Mouse (Mus musculus): ENCODE data around the gene Ube2d2b. TPM values are rescaled to one million over a fixed set of nuclear protein-coding genes. Genes with fewer than 3 reads are reported as not detected.

Gene Ube2d2b
- polyA plus RNA-seq (2016; fragmentation: Nextera tagmentation; extraction: Ambion mirVana), result 0.29 and 0.42 TPM in 2 replicates

- Histone ChIP-seq H3K27ac (replicated peaks) (no peak within 1 kb of the TSS), H3K36me3 (replicated peaks) (peaks cover 14% of the 10 kb centered on the region), H3K9me3 (peaks cover 7% of the 10 kb centered on the region; the same call in 1 of the 2 replicates), H3K27me3 (replicated peaks; ENCODE audit: low read depth, poor library complexity, severe bottlenecking) (no peaks in the 10 kb centered on the region), H3K4me3 (no peak within 1 kb of the TSS), H3K4me1 (no peaks in the 10 kb centered on the region)
- WGBS, result 94% methylated on average over 22 of the region's 22 CpGs
- DNase-seq (ENCODE audit: low spot score), result no peak
Observed at GRCm38 (mm10) chr5:107829998-107830560, at the start of gene Ube2d2b. Gene Ube2d2b (plus strand): TSS chr5:107830099.

- 86% methylated on average over 1 of the region's 1 CpGs for WGBS
- no peak overlapping the region for H3K27ac ChIP-seq (replicated peaks)
- DNase-seq (ENCODE audit: low spot score), result no peak
Observed at GRCm38 (mm10) chr5:107782360-107782759, 47.5 kb upstream of the Ube2d2b start.

GRCm38 (mm10) chr5:107787682-107788443, 42.0 kb upstream of the Ube2d2b start:
- H3K27me3 ChIP-seq (replicated peaks; ENCODE audit: low read depth, poor library complexity, severe bottlenecking), result no peaks in the 10 kb centered on the region
- no peak overlapping the region for H3K27ac ChIP-seq (replicated peaks)
- no peaks in the 10 kb centered on the region for H3K4me1 ChIP-seq
- H3K36me3 ChIP-seq (replicated peaks), result peaks cover 36% of the 10 kb centered on the region
- 85% methylated on average over 7 of the region's 7 CpGs for WGBS
- DNase-seq (ENCODE audit: low spot score), result no peak
- H3K4me3 ChIP-seq, result no peak overlapping the region
- H3K9me3 ChIP-seq, result no peaks in the 10 kb centered on the region

More at GRCm38 (mm10) chr5:107782360-107782759, 47.5 kb upstream of the Ube2d2b start:
- no peak overlapping the region for H3K4me3 ChIP-seq
- H3K4me1 ChIP-seq, result no peaks in the 10 kb centered on the region
- H3K27me3 ChIP-seq (replicated peaks; ENCODE audit: low read depth, poor library complexity, severe bottlenecking), result no peaks in the 10 kb centered on the region
- H3K9me3 ChIP-seq, result no peaks in the 10 kb centered on the region
- H3K36me3 ChIP-seq (replicated peaks), result peaks cover 35% of the 10 kb centered on the region

- no peak for DNase-seq (ENCODE audit: low spot score)
- no peaks in the 10 kb centered on the region for H3K9me3 ChIP-seq
- no peak overlapping the region for H3K4me3 ChIP-seq
Observed at GRCm38 (mm10) chr5:107789492-107789891, 40.4 kb upstream of the Ube2d2b start.

GRCm38 (mm10) chr5:107791966-107792365, 37.9 kb upstream of the Ube2d2b start:
- H3K27ac ChIP-seq (replicated peaks), result no peak overlapping the region
- no peaks in the 10 kb centered on the region for H3K4me1 ChIP-seq
- H3K4me3 ChIP-seq, result no peak overlapping the region
- DNase-seq (ENCODE audit: low spot score), result no peak
- no peaks in the 10 kb centered on the region for H3K27me3 ChIP-seq (replicated peaks; ENCODE audit: low read depth, poor library complexity, severe bottlenecking)
- H3K9me3 ChIP-seq, result no peaks in the 10 kb centered on the region
- peaks cover 21% of the 10 kb centered on the region for H3K36me3 ChIP-seq (replicated peaks)
- 87% methylated on average over 2 of the region's 2 CpGs for WGBS

More at GRCm38 (mm10) chr5:107789492-107789891, 40.4 kb upstream of the Ube2d2b start:
- no peaks in the 10 kb centered on the region for H3K4me1 ChIP-seq
- H3K27me3 ChIP-seq (replicated peaks; ENCODE audit: low read depth, poor library complexity, severe bottlenecking), result no peaks in the 10 kb centered on the region
- 84% methylated on average over 5 of the region's 5 CpGs for WGBS
- peaks cover 29% of the 10 kb centered on the region for H3K36me3 ChIP-seq (replicated peaks)
- H3K27ac ChIP-seq (replicated peaks), result no peak overlapping the region

- no peak for DNase-seq (ENCODE audit: low spot score)
- Histone ChIP-seq H3K4me3 (no peak overlapping the region), H3K36me3 (replicated peaks) (peaks cover 20% of the 10 kb centered on the region), H3K4me1 (no peaks in the 10 kb centered on the region), H3K27ac (replicated peaks) (no peak overlapping the region), H3K27me3 (replicated peaks; ENCODE audit: low read depth, poor library complexity, severe bottlenecking) (no peaks in the 10 kb centered on the region), H3K9me3 (no peaks in the 10 kb centered on the region)
- WGBS, result 94% methylated on average over 3 of the region's 3 CpGs
Observed at GRCm38 (mm10) chr5:107792516-107792915, 37.4 kb upstream of the Ube2d2b start.

GRCm38 (mm10) chr5:107793258-107793657, 36.6 kb upstream of the Ube2d2b start:
- H3K36me3 ChIP-seq (replicated peaks), result peaks cover 14% of the 10 kb centered on the region
- H3K4me1 ChIP-seq, result no peaks in the 10 kb centered on the region
- H3K27me3 ChIP-seq (replicated peaks; ENCODE audit: low read depth, poor library complexity, severe bottlenecking), result no peaks in the 10 kb centered on the region
- H3K27ac ChIP-seq (replicated peaks), result no peak overlapping the region
- no peak overlapping the region for H3K4me3 ChIP-seq
- 59% methylated on average over 3 of the region's 3 CpGs for WGBS
- no peaks in the 10 kb centered on the region for H3K9me3 ChIP-seq
- DNase-seq (ENCODE audit: low spot score), result no peak

GRCm38 (mm10) chr5:107793927-107794326, 36.0 kb upstream of the Ube2d2b start:
- DNase-seq (ENCODE audit: low spot score), result no peak

GRCm38 (mm10) chr5:107798290-107798689, 31.6 kb upstream of the Ube2d2b start:
- DNase-seq (ENCODE audit: low spot score), result no peak
- Histone ChIP-seq H3K9me3 (no peaks in the 10 kb centered on the region), H3K27ac (replicated peaks) (no peak overlapping the region), H3K4me3 (no peak overlapping the region), H3K36me3 (replicated peaks) (peaks cover 27% of the 10 kb centered on the region), H3K4me1 (no peaks in the 10 kb centered on the region), H3K27me3 (replicated peaks; ENCODE audit: low read depth, poor library complexity, severe bottlenecking) (no peaks in the 10 kb centered on the region)
- WGBS, result 92% methylated on average over 6 of the region's 6 CpGs

More at GRCm38 (mm10) chr5:107793927-107794326, 36.0 kb upstream of the Ube2d2b start:
- no peak overlapping the region for H3K27ac ChIP-seq (replicated peaks)
- 62% methylated on average over 2 of the region's 2 CpGs for WGBS
- H3K4me3 ChIP-seq, result no peak overlapping the region
- H3K4me1 ChIP-seq, result no peaks in the 10 kb centered on the region
- H3K36me3 ChIP-seq (replicated peaks), result peaks cover 21% of the 10 kb centered on the region
- H3K27me3 ChIP-seq (replicated peaks; ENCODE audit: low read depth, poor library complexity, severe bottlenecking), result no peaks in the 10 kb centered on the region
- no peaks in the 10 kb centered on the region for H3K9me3 ChIP-seq

GRCm38 (mm10) chr5:107801234-107801633, 28.7 kb upstream of the Ube2d2b start:
- Histone ChIP-seq H3K4me1 (no peaks in the 10 kb centered on the region), H3K4me3 (no peak overlapping the region), H3K36me3 (replicated peaks) (peaks cover 21% of the 10 kb centered on the region), H3K27ac (replicated peaks) (no peak overlapping the region), H3K27me3 (replicated peaks; ENCODE audit: low read depth, poor library complexity, severe bottlenecking) (no peaks in the 10 kb centered on the region), H3K9me3 (no peaks in the 10 kb centered on the region)
- DNase-seq (ENCODE audit: low spot score), result no peak
- WGBS, result 83% methylated on average over 2 of the region's 2 CpGs

- Histone ChIP-seq H3K27ac (replicated peaks) (no peak overlapping the region), H3K4me3 (no peak overlapping the region), H3K4me1 (no peaks in the 10 kb centered on the region), H3K36me3 (replicated peaks) (peaks cover 13% of the 10 kb centered on the region), H3K27me3 (replicated peaks; ENCODE audit: low read depth, poor library complexity, severe bottlenecking) (no peaks in the 10 kb centered on the region), H3K9me3 (no peaks in the 10 kb centered on the region)
- no peak for DNase-seq (ENCODE audit: low spot score)
Observed at GRCm38 (mm10) chr5:107802621-107803020, 27.3 kb upstream of the Ube2d2b start.

GRCm38 (mm10) chr5:107807496-107807895, 22.4 kb upstream of the Ube2d2b start:
- 85% methylated on average over 4 of the region's 4 CpGs for WGBS
- no peak for DNase-seq (ENCODE audit: low spot score)
- Histone ChIP-seq H3K4me1 (no peaks in the 10 kb centered on the region), H3K36me3 (replicated peaks) (peaks cover 25% of the 10 kb centered on the region), H3K27me3 (replicated peaks; ENCODE audit: low read depth, poor library complexity, severe bottlenecking) (no peaks in the 10 kb centered on the region), H3K27ac (replicated peaks) (no peak overlapping the region), H3K9me3 (no peaks in the 10 kb centered on the region), H3K4me3 (no peak overlapping the region)

- DNase-seq (ENCODE audit: low spot score), result no peak
- Histone ChIP-seq H3K4me1 (no peaks in the 10 kb centered on the region), H3K4me3 (no peak overlapping the region), H3K27me3 (replicated peaks; ENCODE audit: low read depth, poor library complexity, severe bottlenecking) (no peaks in the 10 kb centered on the region), H3K27ac (replicated peaks) (no peak overlapping the region), H3K9me3 (no peaks in the 10 kb centered on the region), H3K36me3 (replicated peaks) (peaks cover 65% of the 10 kb centered on the region)
- WGBS, result 89% methylated on average over 2 of the region's 2 CpGs
Observed at GRCm38 (mm10) chr5:107814651-107815050, 15.2 kb upstream of the Ube2d2b start.

All from embryonic facial prominence, embryonic 10.5 days (tissue).